Mouse (Mus musculus): ENCODE data around the gene Olfr732. TPM values are rescaled to one million over a fixed set of nuclear protein-coding genes. Genes with fewer than 3 reads are reported as not detected.

The Olfr732 gene
- not detected in 2 replicates for polyA plus RNA-seq (2015; fragmentation: Nextera tagmentation; extraction: Ambion mirVana)

DNA sequence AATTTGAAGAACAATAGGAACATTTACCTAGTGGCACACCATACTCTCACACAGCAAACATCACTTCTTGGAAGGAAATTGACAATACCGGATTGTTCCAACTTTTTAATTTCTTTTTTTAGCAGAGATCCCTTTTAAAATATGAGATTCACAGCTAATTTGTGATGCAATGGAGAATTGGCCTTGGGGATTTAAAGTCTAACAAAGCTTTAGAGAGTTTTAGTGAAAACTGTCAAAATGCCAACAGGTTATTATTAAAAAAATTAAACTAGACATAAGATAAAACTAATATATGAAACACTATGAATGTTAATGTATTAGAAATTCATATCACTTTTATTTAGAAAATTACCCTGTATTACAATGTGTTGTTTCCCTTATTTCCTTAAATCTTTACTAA is at the start of gene Olfr732:
Gene Olfr732 (minus strand): TSS at position 101 of the 400 bp plus-strand sequence.
- Histone ChIP-seq H3K27ac (ENCODE audit: low read length) (no peak within 1 kb of the TSS), H3K4me2 (ENCODE audit: low read length) (no peak within 1 kb of the TSS), H3K9me3 (ENCODE audit: control insufficient read depth, low read length) (no peaks in the 10 kb centered on the region), H3K4me1 (replicated peaks; ENCODE audit: control insufficient read depth, insufficient read depth, low read length) (no peaks in the 10 kb centered on the region), H3K9ac (replicated peaks; ENCODE audit: low read depth, low read length) (no peak within 1 kb of the TSS), H3K36me3 (ENCODE audit: control insufficient read depth, insufficient read depth) (no peaks in the 10 kb centered on the region), H3K4me3 (replicated peaks; ENCODE audit: low read length) (no peak within 1 kb of the TSS), H3K27me3 (replicated peaks; ENCODE audit: control insufficient read depth, insufficient read depth, low read length) (no peaks in the 10 kb centered on the region)
- WGBS: 94% methylated on average over 1 of the region's 1 CpGs
- ATAC-seq: no peak

GRCm38 (mm10) chr14:50326661-50327060 is 42.7 kb upstream of the Olfr732 start, which contains the start of gene Olfr734:
Gene Olfr734 (minus strand): TSS chr14:50326761.
- 71% methylated on average over 1 of the region's 1 CpGs for WGBS
- Histone ChIP-seq H3K4me3 (replicated peaks; ENCODE audit: low read length) (no peak within 1 kb of the TSS), H3K4me1 (replicated peaks; ENCODE audit: control insufficient read depth, insufficient read depth, low read length) (no peaks in the 10 kb centered on the region), H3K9me3 (ENCODE audit: control insufficient read depth, low read length) (no peaks in the 10 kb centered on the region), H3K27me3 (replicated peaks; ENCODE audit: control insufficient read depth, insufficient read depth, low read length) (no peaks in the 10 kb centered on the region), H3K9ac (replicated peaks; ENCODE audit: low read depth, low read length) (no peak within 1 kb of the TSS), H3K27ac (ENCODE audit: low read length) (no peak within 1 kb of the TSS), H3K36me3 (ENCODE audit: control insufficient read depth, insufficient read depth) (no peaks in the 10 kb centered on the region), H3K4me2 (ENCODE audit: low read length) (no peak within 1 kb of the TSS)
- ATAC-seq: no peak

DNA sequence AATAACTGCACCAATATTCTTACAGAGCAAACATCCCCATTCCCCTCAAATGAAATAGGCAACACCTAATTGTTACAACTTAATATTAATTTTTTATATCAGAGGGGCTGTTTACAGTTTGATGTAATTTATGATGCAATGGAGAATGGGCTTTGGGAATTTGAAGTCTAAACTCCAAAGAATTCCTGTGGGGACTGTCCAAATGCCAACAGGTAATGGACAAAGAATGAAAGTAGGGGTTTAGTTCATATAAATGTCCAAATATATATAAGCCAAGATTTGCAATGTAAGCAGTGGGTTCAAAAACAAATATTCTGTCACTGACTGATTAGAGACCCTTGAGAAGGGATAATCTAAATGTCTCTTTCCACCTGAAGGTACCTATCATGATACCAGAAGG is 17.4 kb upstream of the Olfr732 start, which contains the start of gene Olfr733:
Gene Olfr733 (minus strand): TSS at position 101 of the 400 bp plus-strand sequence.
- no peaks in the 10 kb centered on the region for H3K36me3 ChIP-seq (ENCODE audit: control insufficient read depth, insufficient read depth)
- no peaks in the 10 kb centered on the region for H3K9me3 ChIP-seq (ENCODE audit: control insufficient read depth, low read length)
- no peak within 1 kb of the TSS for H3K4me3 ChIP-seq (replicated peaks; ENCODE audit: low read length)
- H3K27me3 ChIP-seq (replicated peaks; ENCODE audit: control insufficient read depth, insufficient read depth, low read length): no peaks in the 10 kb centered on the region
- no peak within 1 kb of the TSS for H3K4me2 ChIP-seq (ENCODE audit: low read length)
- H3K9ac ChIP-seq (replicated peaks; ENCODE audit: low read depth, low read length): no peak within 1 kb of the TSS
- H3K4me1 ChIP-seq (replicated peaks; ENCODE audit: control insufficient read depth, insufficient read depth, low read length): no peaks in the 10 kb centered on the region
- H3K27ac ChIP-seq (ENCODE audit: low read length): no peak within 1 kb of the TSS
- no peak for ATAC-seq

GRCm38 (mm10) chr14:50241766-50242165 is 42.2 kb downstream of the Olfr732 start, which contains the start of gene Olfr731:
Gene Olfr731 (minus strand): TSS chr14:50241866.
- Histone ChIP-seq H3K9me3 (ENCODE audit: control insufficient read depth, low read length) (no peaks in the 10 kb centered on the region), H3K4me2 (ENCODE audit: low read length) (no peak within 1 kb of the TSS), H3K4me1 (replicated peaks; ENCODE audit: control insufficient read depth, insufficient read depth, low read length) (no peaks in the 10 kb centered on the region), H3K9ac (replicated peaks; ENCODE audit: low read depth, low read length) (no peak within 1 kb of the TSS), H3K4me3 (replicated peaks; ENCODE audit: low read length) (no peak within 1 kb of the TSS), H3K36me3 (ENCODE audit: control insufficient read depth, insufficient read depth) (no peaks in the 10 kb centered on the region), H3K27ac (ENCODE audit: low read length) (no peak within 1 kb of the TSS), H3K27me3 (replicated peaks; ENCODE audit: control insufficient read depth, insufficient read depth, low read length) (no peaks in the 10 kb centered on the region)
- ATAC-seq: no peak
- WGBS: 85% methylated on average over 4 of the region's 4 CpGs

Other genes starting within 250 kb of the Olfr732 start
- not detected in 2 replicates for gene Olfr725, start 243.8 kb downstream of the Olfr732 start, polyA plus RNA-seq (2015; fragmentation: Nextera tagmentation; extraction: Ambion mirVana)
- gene Olfr726, start 193.3 kb downstream of the Olfr732 start, polyA plus RNA-seq (2015; fragmentation: Nextera tagmentation; extraction: Ambion mirVana): not detected in 2 replicates
- gene Olfr727, start 161.0 kb downstream of the Olfr732 start, polyA plus RNA-seq (2015; fragmentation: Nextera tagmentation; extraction: Ambion mirVana): not detected in 2 replicates
- not detected in 2 replicates for gene Olfr728, start 141.5 kb downstream of the Olfr732 start, polyA plus RNA-seq (2015; fragmentation: Nextera tagmentation; extraction: Ambion mirVana)
- not detected in 2 replicates for gene Olfr729, start 131.3 kb downstream of the Olfr732 start, polyA plus RNA-seq (2015; fragmentation: Nextera tagmentation; extraction: Ambion mirVana)
- not detected in 2 replicates for gene Olfr730, start 96.0 kb downstream of the Olfr732 start, polyA plus RNA-seq (2015; fragmentation: Nextera tagmentation; extraction: Ambion mirVana)
- not detected in 2 replicates for gene Olfr731, start 42.3 kb downstream of the Olfr732 start, polyA plus RNA-seq (2015; fragmentation: Nextera tagmentation; extraction: Ambion mirVana)
- gene Olfr733, start 17.3 kb upstream of the Olfr732 start, polyA plus RNA-seq (2015; fragmentation: Nextera tagmentation; extraction: Ambion mirVana): 0.06 TPM in 1 of 2 replicates, not detected in the other
- gene Olfr734, start 42.6 kb upstream of the Olfr732 start, polyA plus RNA-seq (2015; fragmentation: Nextera tagmentation; extraction: Ambion mirVana): not detected in 2 replicates
- gene Olfr735, start 64.7 kb upstream of the Olfr732 start, polyA plus RNA-seq (2015; fragmentation: Nextera tagmentation; extraction: Ambion mirVana): not detected in 2 replicates
- not detected in 2 replicates for gene Tlr11, start 73.7 kb upstream of the Olfr732 start, polyA plus RNA-seq (2015; fragmentation: Nextera tagmentation; extraction: Ambion mirVana)
- gene Olfr736, start 97.0 kb upstream of the Olfr732 start, polyA plus RNA-seq (2015; fragmentation: Nextera tagmentation; extraction: Ambion mirVana): not detected in 2 replicates
- not detected in 2 replicates for gene Olfr738, start 123.4 kb upstream of the Olfr732 start, polyA plus RNA-seq (2015; fragmentation: Nextera tagmentation; extraction: Ambion mirVana)
- gene Olfr739, start 134.4 kb upstream of the Olfr732 start, polyA plus RNA-seq (2015; fragmentation: Nextera tagmentation; extraction: Ambion mirVana): not detected in 2 replicates
- gene Olfr740, start 161.3 kb upstream of the Olfr732 start, polyA plus RNA-seq (2015; fragmentation: Nextera tagmentation; extraction: Ambion mirVana): not detected in 2 replicates
- gene Olfr741, start 188.5 kb upstream of the Olfr732 start, polyA plus RNA-seq (2015; fragmentation: Nextera tagmentation; extraction: Ambion mirVana): not detected in 2 replicates
- not detected in 2 replicates for gene Olfr742, start 219.4 kb upstream of the Olfr732 start, polyA plus RNA-seq (2015; fragmentation: Nextera tagmentation; extraction: Ambion mirVana)
- not detected in 2 replicates for gene Olfr743, start 237.6 kb upstream of the Olfr732 start, polyA plus RNA-seq (2015; fragmentation: Nextera tagmentation; extraction: Ambion mirVana)